Mouse (Mus musculus): ENCODE data around the gene Rbfox1.

The Rbfox1 gene

GRCm38 (mm10) chr16:7146454-7146853 is 1261.3 kb downstream of the Rbfox1 start:
- DNase-seq (ENCODE audit: low spot score in 2 of 2): no peak

GRCm38 (mm10) chr16:7147884-7148283 is 1262.7 kb downstream of the Rbfox1 start:
- no peak for DNase-seq (ENCODE audit: low spot score in 2 of 2)

- peak in 1 of 2 experiments; percentile 46 for DNase-seq (ENCODE audit: low spot score in 2 of 2)
Observed at GRCm38 (mm10) chr16:7149106-7149899, 1264.1 kb downstream of the Rbfox1 start.

GRCm38 (mm10) chr16:7150201-7150791 is 1265.1 kb downstream of the Rbfox1 start:
- peak in 1 of 2 experiments; percentile 52 for DNase-seq (ENCODE audit: low spot score in 2 of 2)

GRCm38 (mm10) chr16:7152401-7152800 is 1267.2 kb downstream of the Rbfox1 start:
- DNase-seq (ENCODE audit: low spot score in 2 of 2): no peak

- DNase-seq (ENCODE audit: low spot score in 2 of 2): no peak
Observed at GRCm38 (mm10) chr16:7154671-7155070, 1269.5 kb downstream of the Rbfox1 start.

GRCm38 (mm10) chr16:7158856-7159826 is 1274.0 kb downstream of the Rbfox1 start:
- no peak for DNase-seq (ENCODE audit: low spot score in 2 of 2)

GRCm38 (mm10) chr16:7159827-7160217 is 1274.7 kb downstream of the Rbfox1 start:
- no peak for DNase-seq (ENCODE audit: low spot score in 2 of 2)

- DNase-seq (ENCODE audit: low spot score in 2 of 2): no peak
Observed at GRCm38 (mm10) chr16:7162168-7162567, 1277.0 kb downstream of the Rbfox1 start.

GRCm38 (mm10) chr16:7163688-7164087 is 1278.5 kb downstream of the Rbfox1 start:
- DNase-seq (ENCODE audit: low spot score in 2 of 2): no peak

GRCm38 (mm10) chr16:7164153-7164737 is 1279.1 kb downstream of the Rbfox1 start:
- no peak for DNase-seq (ENCODE audit: low spot score in 2 of 2)

- no peak for DNase-seq (ENCODE audit: low spot score in 2 of 2)
Observed at GRCm38 (mm10) chr16:7175960-7176359, 1290.8 kb downstream of the Rbfox1 start.

- peak; percentile 42 to 46 for DNase-seq (ENCODE audit: low spot score in 2 of 2)
Observed at GRCm38 (mm10) chr16:7187788-7188187, 1302.6 kb downstream of the Rbfox1 start.

- DNase-seq (ENCODE audit: low spot score in 2 of 2): peak; percentile 33 to 47
Observed at GRCm38 (mm10) chr16:7193535-7193934, 1308.4 kb downstream of the Rbfox1 start.

- DNase-seq (ENCODE audit: low spot score in 2 of 2): no peak
Observed at GRCm38 (mm10) chr16:7197953-7198352, 1312.8 kb downstream of the Rbfox1 start.

- DNase-seq (ENCODE audit: low spot score in 2 of 2): no peak
Observed at GRCm38 (mm10) chr16:7200239-7200638, 1315.1 kb downstream of the Rbfox1 start.

GRCm38 (mm10) chr16:7201816-7202215 is 1316.7 kb downstream of the Rbfox1 start:
- no peak for DNase-seq (ENCODE audit: low spot score in 2 of 2)

- no peak for DNase-seq (ENCODE audit: low spot score in 2 of 2)
Observed at GRCm38 (mm10) chr16:7206116-7206900, 1321.2 kb downstream of the Rbfox1 start.

- no peak for DNase-seq (ENCODE audit: low spot score in 2 of 2)
Observed at GRCm38 (mm10) chr16:7207599-7207998, 1322.4 kb downstream of the Rbfox1 start.

GRCm38 (mm10) chr16:7212756-7213155 is 1327.6 kb downstream of the Rbfox1 start:
- DNase-seq (ENCODE audit: low spot score in 2 of 2): no peak

GRCm38 (mm10) chr16:7223265-7223664 is 1338.1 kb downstream of the Rbfox1 start:
- no peak for DNase-seq (ENCODE audit: low spot score in 2 of 2)

All from right cerebral cortex, postnatal 10 days (tissue).